Mouse (Mus musculus) small intestine, adult 2 months (tissue): Measurements from ENCODE around the gene Eef1akmt2.

ENCODE experiments used
- CTCF ChIP-seq: fragments of 200-500 bp; IDR thresholded peaks from 2 replicates; pipeline ENCODE4 v1.5.1; 2012; ENCODE audit warnings: low read depth, mild to moderate bottlenecking, control low read depth, inconsistent platforms, low read length, moderate library complexity, mixed read lengths; ENCODE audit not compliant: insufficient replicate concordance, insufficient read length; ENCODE audit errors: extremely low read depth
- POLR2A ChIP-seq: fragments of 200-500 bp; IDR thresholded peaks from 2 replicates; pipeline ENCODE4 v1.6.1; 2012; ENCODE audit warnings: low read depth, mild to moderate bottlenecking, control low read depth, inconsistent platforms, low read length, moderate library complexity

DNA sequence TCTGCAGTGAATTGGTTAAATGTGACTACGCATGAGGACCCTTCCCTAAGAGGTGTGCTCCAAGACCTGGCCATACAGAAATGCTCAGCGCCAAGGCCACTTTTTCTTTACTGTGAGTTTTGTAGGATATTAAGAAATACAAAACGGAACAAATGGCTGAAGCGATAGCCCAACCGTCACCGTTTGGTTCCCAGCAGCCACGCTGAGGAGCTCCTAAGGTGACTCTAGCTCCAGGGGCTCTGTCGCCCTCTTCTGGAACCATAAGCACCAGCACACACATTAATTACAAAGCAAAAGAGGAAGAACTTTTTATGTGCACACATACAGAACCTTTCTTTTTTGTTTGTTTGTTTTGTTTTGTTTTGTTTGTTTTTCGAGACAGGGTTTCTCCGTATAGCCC is 44.8 kb upstream of the Eef1akmt2 start:
- TF ChIP-seq CTCF (no peak), POLR2A (no peak)
